Mouse (Mus musculus): ENCODE data around the gene Tm4sf5.

DNA sequence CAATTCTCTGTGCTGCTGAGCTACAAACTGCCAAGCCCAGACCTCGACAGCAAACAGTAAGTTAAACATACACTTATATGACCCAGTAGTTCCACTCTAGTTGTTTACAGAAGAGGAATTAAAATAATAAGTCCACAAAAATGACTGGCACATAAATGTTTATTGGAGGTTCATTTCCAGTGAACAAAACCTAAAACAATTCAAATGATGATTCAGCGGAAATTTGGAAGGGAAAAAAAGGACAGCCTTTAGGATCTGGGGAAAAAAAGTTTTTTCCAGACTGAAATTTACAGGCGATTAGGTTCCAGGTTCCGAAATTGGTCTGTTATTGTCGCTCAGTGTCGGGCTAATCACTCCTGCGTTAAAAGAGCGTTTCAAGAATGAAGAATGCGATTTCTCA is 34.4 kb downstream of the Tm4sf5 start:
- TF ChIP-seq POLR2A (IDR thresholded peaks at IDR 0.05; ENCODE audit: insufficient read depth, low read depth, low read length) (no peak), CTCF (IDR thresholded peaks at IDR 0.05; ENCODE audit: insufficient read depth, low read depth, low read length) (no peak)

All from olfactory bulb, adult 2 months (tissue).